Mouse (Mus musculus): ENCODE data around the gene Gm10197.
A peak's percentile ranks its signal among the peaks of the same experiment; 100 is the strongest.

Gm10197 gene

DNA sequence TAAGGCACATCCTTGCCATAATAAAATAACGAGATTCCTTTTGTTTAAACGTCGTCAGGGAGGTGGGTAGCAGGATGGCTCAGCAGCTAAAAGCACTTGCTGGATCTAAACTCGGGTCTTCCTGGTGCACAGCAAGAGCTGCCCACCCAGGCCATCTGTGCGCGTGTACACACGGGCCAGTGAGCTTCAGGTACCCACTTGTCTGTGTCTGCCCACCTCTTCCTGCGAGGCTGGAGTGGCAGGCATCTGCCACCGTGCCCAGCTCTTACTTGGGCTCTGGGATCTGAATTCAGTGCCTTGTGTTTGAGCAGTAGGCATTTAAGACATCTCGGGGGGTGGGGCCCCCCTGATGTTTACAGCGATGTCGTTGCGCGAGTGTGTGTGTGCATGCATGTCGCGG, 16.5 kb downstream of the Gm10197 start:
- DNase-seq, result no peak

- DNase-seq, result no peak
These were observed 17.1 kb downstream of the Gm10197 start for GRCm38 (mm10) chr19:53354271-53355000.

DNA sequence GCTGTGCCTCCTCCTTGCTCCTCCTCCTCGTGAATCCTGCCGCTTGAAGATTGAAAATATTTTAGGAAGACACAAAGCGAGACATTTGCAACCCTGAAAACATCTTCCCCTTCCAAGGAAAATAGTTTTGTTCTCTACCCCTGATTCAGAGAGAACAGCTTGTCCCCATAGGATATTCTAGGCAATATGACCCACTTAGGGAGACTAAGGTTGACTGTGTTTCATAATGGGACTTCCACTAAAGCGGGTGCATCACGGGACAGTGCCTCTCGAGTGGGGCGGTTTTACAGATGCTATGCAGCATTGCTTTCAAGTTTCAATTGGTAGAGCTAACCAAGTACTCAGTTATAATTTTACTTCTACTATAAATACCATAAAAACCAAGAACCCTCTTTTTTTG, 17.7 kb downstream of the Gm10197 start:
- DNase-seq, result no peak

- DNase-seq, result no peak
These were observed 25.8 kb downstream of the Gm10197 start for GRCm38 (mm10) chr19:53345766-53346165.

DNA sequence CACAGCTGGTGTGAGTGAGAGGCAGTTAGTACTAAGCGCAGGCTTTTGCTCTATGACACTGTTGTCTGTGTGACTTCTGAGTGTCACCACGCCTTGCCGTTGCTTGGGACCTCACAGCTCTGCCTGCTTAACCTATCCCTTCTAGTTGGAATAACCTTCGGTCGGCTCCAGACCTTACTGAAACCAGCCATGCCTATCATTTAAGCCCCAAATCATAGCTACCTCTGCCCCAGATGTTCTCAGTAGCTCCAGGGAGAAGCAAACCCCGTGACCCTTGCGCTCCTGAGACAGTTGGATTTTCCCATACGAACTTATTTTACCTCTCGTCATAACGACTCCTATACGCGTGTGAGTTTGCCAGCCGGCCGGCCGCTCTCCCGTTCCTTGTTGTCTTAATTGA, 27.5 kb downstream of the Gm10197 start:
- DNase-seq, result no peak

DNA sequence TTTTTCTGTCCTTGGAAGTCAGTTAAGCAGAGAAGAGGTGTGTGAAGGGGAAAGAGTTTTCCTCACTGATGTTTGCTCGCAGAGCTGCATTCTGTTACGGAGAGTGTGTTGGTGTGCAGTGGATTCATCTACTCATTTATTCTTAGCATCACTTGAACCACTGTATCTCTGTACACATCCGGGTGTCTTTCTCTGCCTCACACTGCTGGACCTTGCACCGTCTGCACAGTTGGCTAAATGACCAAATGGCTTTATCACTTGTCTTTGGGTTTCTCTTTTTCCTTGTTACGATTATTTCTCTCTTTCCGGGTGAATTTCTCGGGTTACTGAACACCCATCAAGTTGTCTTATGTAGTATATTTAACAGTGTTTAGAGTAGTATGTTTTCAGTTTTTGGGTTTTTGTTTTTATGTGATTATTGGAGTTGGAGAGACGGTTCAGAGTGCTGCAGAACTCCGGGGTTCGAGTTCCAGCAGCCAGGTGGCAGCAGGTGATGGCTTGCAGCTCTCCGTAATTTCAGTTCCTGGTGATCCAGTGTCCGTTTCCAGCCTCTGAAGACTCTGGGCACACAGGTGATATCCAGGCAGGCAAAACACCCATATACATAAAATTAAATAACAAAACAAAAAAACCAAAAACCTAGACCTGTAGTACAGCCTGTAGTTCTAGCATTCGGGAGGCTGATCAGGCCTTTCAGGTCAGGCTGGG, 28.2 kb downstream of the Gm10197 start:
- no peak for DNase-seq

DNA sequence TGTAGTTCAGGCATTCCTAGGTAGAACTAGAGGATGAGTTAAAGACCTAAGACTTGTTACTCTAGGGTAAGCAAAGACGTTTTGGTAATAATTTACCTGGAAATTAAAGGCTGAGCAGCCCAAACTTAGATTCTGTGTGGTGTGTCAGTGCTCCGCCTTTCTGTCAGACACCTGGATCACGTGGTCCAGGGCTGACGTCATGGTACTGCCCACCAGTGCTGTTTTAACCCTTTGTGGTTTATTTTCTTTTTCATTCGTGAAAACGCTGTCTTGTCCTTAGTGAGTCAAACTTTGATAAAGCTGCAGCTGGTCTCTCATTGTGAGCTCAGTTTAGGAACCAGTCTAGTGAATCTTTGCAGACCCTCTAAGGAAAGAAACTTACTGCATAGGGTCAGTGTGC, 31.1 kb downstream of the Gm10197 start:
- no peak for DNase-seq

DNA sequence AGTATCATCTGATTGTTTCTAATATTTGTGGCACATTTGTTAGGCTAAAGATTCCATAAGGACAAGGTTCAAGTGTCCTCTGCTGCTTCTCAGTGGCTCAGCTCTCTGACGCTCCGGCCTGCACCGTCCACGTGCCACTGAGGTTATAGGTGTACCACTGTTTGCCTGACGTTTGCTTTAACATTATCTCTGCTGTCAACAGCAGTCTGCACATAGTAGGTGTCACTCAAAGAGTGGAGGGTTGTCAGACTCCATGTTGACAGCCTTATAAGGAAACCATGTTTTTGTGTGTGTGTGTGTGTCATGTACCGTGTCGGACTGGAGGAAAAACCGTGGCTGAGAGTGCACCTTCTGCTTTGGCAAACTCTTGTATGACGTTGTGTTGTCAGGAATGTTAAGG, 36.3 kb downstream of the Gm10197 start:
- DNase-seq, result no peak

DNA sequence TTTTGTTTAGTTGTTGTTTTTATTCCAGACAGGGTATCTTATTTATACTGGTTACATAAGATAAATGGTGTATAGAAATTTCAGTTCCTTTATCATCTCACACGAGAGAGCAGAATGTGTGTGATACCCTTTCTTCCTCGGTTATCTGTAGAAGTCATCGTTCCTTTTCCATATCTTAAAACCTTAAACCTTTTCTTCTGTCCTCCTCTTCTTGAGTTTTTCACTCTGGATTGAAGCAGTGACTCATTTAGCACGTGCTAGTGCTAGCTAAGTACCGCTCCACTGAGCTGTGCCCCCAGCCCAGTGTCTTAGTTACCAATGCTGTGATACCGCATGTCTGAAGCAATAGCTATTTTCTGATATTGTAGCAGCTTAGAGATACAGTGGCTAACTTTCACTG, 37.8 kb downstream of the Gm10197 start:
- no peak for DNase-seq

GRCm38 (mm10) chr19:53331882-53332500, 39.6 kb downstream of the Gm10197 start:
- DNase-seq, result no peak

DNA sequence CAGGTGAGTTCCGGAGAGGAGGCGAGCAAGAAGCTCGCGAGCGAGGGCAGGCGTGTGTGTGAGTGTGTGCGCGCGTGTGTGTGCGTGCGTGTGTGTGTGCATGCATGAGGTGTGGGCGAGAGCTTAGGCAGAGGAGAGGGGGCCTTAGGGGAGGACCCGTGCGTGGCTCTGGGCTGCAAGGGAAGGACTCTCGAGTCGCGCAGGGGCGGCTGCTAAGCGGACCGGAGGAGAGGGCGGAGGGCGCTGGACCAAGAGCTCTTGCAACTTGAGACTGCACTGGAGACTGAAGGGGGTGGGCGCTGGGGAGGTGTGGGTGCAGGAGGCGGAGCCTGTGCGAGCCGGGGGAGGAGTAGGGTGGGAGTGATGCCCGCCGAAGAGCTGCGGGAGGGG, 41.6 kb downstream of the Gm10197 start:
- DNase-seq, result peak; percentile 87

GRCm38 (mm10) chr19:53329221-53329991, 42.2 kb downstream of the Gm10197 start:
- peak; percentile 94 for DNase-seq

DNA sequence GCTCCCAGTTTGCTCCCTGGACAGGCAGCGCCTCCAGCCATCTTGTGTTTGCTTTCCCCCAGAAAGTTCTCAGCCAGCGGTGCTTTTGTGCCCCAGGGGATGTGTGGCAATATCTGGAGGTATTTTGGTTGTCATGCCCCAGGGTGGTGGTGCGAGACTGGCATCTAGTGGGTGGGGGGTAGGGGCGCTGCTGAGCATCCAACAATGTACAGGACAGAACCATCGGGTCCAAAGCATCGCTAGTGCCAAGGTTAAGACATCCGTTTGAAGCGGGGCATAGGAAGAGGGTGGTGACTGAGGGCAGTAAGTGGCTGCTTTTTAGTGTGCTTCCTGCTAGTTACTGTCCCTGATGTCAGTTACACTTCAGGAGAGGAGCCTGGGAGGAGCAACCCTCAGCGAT, 43.5 kb downstream of the Gm10197 start:
- no peak for DNase-seq

- DNase-seq, result peak; percentile 81
These were observed 45.8 kb downstream of the Gm10197 start for GRCm38 (mm10) chr19:53325578-53326295.

DNA sequence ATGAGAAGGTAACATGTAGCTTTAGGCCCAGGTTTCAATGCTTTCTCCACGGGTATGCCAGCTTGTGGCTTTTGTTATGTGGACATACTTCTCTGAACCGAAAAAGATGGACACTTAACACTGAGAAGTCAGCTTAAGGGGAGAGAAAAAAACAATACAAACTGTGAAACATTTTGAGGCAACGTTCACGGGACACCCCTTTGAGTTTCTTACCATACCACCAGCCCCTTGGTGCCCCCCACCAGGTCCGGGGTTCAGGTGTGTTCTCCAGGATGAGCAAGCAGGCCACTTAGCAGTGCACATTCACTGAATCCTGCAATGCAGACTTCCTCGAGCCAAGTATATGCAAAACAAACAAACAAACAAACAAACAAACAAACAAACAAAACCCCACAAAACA, 46.7 kb downstream of the Gm10197 start:
- no peak for DNase-seq

DNA sequence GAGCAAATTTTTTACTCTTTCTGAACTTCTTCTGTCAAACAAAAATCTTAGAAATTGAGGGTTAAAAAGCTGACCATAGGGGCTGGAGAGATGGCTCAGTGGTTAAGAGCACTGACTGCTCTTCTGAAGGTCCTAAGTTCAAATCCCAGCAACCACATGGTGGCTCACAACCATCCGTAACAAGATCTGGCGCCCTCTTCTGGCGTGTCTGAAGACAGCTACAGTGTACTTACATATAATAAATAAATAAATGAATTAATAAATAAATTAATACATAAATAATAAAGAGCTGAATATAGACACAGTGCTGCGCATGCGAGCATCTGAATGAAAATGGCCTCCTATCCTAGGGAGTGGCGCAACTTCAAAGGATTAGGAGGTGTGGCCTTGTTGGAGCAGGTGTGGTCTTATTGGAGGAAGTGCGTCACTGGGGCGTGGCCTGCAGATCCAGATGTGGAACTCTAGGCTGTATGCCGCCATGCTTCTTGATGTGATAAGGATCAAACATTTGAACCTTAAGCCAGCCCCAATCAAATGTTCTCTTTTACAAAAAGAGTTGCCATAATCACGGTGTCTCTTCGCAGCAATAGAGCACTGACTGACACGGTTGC, 49.0 kb downstream of the Gm10197 start:
- no peak for DNase-seq
